Mouse (Mus musculus) gastrocnemius, adult 8-10 months (tissue): ENCODE measurements around the gene Foxo6. TPM values are rescaled to one million over a fixed set of nuclear protein-coding genes. Genes with fewer than 3 reads are reported as not detected.

Experiments
- DNase-seq, 2 experiments: peaks; one replicate each; pipeline ENCODE4 v3.0.0; 2022; ENCODE audit warnings: low spot score in 2 of 2
- total RNA-seq, 4 experiments: library from RNA; stranded (reverse); gene quantifications; 2 replicates each; pipeline ENCODE4 v1.2.4; 2022

Gene Foxo6
- total RNA-seq: 1 to 10 TPM; 2.8 to 4.6 (median 3.9) TPM

DNA sequence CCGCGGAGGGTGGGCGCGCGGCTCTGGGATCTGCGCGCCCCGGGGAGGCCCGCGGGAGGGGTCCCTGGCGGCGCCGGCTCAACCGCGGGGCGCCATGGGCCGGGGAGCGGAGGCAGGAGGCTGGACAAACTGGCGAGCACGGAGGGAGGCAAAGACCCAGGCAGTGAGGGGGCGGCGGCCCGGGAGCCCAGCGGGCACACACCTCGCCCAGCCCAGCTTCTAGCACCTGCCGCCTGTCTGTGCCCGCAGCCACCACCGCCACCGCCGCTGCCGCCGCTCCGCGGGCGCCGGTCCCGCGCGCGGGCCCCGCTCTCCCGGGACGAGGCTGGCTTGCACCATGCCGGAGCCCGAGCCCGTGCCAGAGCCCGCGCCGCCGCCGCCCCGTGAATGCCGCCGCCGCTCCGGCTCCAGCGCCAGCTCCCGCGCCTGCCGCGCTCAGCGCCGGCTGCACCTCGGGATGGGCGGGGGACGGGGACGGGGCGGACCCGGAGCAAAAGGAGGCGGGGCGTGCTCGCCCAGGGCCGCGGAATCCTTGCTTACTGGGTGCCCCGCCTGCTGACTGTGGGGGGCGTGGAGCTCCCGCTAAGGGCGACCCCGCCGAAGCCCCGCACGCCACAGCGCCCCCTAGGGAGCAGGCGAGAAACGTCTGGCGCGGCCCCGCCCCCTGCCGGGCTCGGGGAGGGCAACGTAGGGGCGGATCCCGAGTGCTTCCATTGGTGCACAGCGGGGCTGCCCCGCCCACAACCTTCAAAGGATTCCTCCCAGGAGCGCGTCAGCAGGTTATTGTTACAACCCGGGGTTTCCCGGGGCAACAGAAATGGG, at the start of gene Foxo6:
Gene Foxo6, minus strand, starts transcription at position 60 of the 822 bp plus-strand sequence.
- DNase-seq: peak; percentile 97 to 98

DNA sequence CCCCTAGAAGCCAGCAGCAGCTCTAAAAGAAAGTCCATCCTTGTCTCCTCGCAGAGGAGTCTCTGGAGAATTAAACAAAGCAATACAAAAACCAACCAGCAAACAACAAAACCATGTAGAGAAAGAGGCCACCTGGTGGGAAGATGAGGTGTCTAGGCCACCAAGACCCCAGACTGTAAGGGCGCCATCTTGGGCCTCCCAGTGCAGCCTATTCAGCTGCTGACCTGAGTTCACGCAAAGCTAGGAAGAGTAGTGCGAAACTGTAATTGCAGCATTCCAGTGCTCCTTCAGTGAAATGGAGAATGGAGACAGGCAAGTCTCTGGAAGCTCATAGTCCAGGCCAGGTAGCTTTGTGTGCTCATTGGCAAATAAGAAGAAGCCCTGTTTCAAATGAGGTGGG, 47.2 kb upstream of the Foxo6 start:
- DNase-seq: no peak

DNA sequence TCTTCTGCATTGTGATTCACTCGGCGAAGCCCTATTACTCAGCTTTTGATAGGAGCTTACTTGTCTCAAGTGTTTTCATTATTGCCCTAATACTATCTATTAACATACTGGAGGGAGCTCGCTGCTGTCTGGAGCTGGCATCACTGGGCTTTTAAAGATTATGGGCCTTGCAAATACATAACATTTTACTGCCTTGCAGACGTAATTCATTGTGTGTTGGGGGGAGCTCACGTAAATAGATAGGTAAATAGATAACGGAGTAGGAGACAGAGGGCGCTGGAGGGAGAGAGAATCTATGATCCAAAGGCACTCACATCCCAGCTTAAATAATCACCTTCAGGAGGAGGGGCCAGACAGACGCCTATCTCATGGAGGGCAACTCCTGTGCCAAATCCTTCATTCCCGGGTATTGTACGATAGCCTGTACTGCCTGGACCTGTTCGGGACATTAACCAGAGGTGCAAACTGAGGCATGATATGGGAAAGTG, 45.8 kb upstream of the Foxo6 start:
- DNase-seq: no peak

DNA sequence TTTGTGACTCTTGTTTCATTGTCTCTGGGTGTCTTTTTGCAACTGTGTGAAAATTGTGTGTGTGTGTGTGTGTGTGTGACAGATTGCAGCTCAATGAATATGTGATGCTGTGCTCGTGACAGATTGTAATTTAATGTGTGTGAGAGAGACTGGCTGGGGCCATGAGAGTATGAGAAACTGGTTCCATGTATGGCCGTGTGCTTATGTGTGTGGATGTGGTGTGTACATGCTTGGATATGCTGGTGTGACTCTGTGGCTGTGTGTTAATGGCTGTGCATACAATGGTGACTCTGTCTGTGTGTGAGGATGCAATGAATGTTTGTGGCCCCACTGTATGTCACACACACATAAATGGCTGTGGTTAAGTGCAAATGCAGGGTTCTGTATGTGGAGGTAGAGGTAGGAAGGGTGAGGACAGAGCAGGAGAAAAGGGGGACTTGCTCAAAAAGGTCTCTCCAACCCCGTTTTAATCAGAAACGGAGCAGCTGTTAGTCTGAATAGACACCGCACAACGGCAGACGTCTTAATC, 45.3 kb upstream of the Foxo6 start:
- no peak for DNase-seq

DNA sequence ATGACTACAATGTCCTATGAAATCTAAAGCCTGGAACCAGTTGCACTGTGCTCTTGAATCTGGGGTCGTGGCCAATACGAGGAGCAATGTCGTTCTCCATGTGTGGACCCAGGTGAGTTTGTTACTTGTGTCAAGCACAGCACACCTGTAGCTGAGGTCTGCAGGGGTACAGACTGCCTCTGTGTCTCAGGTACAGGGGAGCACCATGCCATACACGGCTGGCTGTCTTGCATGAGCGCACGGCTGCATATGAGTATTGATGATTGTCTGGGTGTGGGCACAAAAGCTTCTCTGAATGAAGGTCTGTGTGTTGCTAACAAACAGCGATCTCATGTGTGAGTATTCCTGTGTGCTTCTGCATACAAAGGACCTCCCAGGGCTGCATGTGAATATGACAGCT, 44.8 kb upstream of the Foxo6 start:
- no peak for DNase-seq

DNA sequence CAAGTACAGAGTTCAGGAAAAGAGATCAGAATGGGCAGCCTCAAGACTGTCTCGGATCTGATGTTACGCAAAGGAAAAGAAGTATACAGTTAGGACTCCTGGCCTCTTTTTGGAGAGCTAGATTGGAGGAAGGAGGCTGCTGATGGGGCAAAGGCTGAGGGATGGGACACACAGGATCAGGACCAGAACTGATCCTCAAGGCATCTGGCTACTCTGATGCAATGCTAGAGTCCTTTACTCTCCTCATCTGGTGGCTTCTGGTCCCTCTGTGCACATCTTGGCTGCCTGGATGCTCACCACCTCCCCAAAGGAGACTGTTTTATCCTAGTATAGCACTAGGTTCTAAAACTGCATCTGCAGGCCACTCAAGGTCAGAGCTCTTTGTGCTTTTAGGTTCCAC, 44.4 kb upstream of the Foxo6 start:
- DNase-seq: no peak

DNA sequence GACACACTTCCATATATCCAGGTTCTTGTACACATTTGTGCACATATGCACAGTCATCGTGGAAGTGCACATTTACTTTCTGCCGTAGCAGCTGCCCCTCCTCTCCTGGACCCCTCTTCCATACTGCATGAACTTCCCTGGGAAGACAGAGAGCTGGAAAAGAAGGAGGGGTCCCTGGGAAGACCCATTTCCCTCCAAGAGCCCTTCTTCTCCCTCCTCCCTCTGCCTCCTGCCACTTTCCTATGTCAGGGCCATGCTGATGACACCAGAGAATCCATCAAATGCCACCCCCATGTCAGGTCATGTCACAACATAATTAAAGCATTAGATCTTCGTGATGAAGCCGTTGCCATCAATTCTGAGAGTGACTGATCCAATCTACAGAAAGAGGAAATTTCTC, 38.6 kb upstream of the Foxo6 start:
- no peak for DNase-seq

DNA sequence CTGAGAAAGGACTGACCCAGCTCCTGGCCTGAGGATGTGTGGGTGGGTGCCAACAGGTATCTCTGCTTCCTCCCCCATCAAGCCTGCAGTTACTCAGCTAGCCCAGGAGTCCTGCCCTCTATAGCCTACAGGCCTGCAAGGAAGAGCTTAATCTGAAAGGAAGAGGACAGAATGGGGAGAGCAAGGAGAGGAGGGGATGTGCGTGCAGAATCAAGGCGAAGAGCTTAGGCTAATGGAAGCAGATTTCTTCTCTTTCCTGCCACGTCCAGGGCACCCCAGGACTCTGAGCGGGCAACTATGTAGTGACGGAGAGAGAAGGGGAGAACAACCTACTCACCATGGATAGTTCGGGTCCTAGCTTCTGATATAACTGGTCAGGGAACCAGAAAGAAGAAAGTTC, 37.9 kb upstream of the Foxo6 start:
- no peak for DNase-seq

DNA sequence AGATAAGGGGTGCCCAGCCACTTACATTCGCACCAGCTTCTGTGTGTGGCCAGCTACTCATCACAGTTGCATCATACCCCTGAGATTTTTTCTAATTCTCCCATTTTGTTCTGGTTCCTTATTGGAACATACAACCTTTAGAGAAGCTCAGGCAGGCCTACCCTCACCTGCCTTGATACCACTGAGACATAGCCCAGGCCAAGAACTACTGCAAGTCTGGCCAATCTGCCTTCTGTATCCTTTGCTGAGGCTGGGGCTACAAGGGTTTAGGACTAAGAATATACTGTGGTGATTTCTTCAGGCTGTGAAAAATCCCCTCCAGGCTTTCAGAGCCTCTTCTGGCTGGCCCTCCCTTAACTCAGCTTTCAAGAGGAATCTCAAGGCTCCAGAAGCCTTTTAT, 36.7 kb upstream of the Foxo6 start:
- no peak for DNase-seq

DNA sequence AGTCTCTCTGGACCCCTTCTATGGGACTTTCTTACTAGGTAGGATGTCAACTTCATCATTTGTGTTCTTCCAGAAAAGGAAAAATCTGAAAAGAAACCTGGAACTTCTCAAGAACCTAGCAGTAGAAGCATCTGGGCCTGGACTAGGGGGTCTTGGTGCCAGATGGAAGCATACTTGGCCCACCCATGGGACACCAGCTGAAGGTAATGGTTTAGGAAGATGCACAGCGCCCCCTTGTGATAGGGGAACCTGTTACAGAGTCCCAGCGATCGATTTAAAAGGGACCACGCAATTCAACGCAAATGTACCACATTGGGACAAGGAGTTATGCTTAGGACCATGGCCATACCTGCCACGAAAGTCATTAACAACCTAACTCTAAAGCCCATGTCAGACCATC, 36.0 kb upstream of the Foxo6 start:
- peak; percentile 31 to 41 for DNase-seq

DNA sequence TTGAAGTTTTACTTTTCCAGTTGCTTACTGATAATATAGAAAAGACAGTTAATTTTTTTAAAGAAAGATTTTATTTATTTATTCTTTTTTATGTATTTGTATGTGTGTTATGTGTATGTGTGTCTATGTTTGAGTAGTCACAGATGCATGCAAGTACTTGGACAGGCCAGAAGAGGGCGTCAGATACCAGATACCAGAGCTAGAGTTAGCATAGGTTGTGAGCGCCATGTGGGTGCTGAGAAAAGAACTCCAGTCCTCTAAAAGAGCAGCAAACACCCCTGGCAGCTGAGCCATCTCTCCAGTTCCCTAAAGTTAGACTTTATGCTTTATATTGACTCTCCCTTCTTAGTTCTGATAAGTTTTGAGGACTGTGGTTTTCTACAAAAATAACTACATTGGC, 30.4 kb upstream of the Foxo6 start:
- DNase-seq: no peak

DNA sequence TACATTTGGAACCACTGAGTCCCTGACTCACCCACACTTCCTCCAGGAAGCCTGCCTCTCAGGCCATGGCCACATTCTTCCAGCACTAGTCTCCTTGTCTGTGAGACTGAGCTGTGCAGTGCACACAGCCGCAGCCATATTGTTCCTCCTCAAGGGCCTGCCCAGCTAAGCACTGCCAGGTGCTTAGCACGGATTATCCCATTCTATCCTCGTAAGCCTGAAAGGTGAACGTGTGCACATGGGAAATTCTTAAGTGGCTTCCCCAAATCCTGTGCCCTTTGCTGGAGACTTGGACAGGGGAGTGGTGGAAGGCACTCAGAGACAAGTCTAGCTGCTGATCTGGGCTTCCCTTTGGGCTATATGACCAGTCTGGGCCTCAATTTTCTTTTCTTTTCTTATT, 29.6 kb upstream of the Foxo6 start:
- no peak for DNase-seq

DNA sequence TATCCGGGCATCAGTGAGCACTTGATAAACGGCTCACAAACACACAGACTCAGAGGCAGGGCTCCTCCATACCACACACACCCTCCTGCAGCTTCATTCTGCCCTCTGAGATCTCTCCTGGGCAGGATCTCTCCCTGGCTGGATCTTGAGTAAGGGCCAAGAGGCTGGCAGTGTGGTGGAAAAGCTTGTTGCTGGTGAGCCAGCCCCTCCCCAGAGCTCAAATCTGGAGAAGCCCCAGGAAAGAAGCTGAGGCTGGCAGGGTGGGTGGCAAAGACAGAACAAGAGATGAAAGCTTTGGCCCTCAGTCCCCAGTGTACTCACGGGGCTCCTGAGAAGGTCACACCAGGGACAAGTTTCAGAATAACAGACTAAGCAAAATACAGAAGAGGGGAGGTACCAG, 27.4 kb upstream of the Foxo6 start:
- DNase-seq: no peak

DNA sequence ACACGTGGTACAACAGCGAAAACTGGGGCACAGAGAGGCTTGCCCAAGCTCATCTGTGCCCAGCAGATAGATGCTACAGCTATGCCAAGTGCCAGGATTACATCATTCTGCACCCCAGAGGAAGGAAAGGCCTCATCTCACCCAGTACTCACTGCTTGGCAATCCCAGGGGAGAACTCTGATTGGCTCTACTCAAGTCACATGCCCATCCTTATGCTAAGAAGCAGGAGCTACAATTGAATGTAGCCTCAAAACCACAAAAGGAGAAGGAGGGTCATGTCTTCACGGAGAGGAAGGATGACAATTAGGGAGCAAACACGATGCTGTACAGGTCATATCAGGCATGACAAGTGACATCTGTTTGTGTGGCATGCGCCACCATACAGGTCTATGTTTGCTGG, 26.2 kb upstream of the Foxo6 start:
- no peak for DNase-seq

DNA sequence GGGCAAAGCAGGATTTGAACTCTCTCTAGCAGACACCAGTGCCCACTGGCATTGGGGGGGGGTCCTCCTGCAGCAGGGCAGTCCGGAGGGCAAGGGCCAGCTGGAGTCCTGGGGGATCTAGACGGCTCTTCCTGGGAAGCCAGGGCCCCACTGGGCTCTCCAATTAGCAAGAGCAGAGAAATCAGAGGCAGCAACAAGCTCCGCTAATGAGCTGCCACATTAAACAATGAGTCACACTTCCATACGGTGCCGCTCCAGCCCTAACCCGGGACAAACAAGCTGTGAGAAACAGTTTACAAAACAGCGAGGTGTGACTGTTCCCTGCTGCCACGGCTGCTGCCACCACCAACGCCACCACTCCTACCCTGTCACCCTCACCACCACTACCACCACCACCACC, 17.4 kb upstream of the Foxo6 start:
- no peak for DNase-seq

DNA sequence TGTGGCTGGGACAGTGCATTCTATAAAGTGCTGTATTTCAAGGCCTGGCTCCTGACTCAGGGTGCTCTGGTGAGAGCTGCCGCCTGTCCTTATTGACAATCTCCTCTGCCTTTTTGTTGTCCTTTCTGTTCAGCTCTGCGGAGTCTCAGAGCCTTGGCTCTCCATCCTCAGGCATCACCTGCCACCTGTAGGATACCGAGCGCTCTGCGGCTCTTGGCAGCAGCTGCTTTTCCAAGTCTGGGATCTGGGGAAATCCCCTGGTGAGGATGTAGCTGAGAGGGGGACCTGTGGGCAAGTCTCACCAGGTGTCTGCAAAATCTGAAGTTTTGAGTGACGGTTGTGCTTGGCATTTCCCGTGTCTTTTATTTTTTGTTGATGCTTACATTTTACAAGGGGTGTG, 12.1 kb upstream of the Foxo6 start:
- DNase-seq: no peak

DNA sequence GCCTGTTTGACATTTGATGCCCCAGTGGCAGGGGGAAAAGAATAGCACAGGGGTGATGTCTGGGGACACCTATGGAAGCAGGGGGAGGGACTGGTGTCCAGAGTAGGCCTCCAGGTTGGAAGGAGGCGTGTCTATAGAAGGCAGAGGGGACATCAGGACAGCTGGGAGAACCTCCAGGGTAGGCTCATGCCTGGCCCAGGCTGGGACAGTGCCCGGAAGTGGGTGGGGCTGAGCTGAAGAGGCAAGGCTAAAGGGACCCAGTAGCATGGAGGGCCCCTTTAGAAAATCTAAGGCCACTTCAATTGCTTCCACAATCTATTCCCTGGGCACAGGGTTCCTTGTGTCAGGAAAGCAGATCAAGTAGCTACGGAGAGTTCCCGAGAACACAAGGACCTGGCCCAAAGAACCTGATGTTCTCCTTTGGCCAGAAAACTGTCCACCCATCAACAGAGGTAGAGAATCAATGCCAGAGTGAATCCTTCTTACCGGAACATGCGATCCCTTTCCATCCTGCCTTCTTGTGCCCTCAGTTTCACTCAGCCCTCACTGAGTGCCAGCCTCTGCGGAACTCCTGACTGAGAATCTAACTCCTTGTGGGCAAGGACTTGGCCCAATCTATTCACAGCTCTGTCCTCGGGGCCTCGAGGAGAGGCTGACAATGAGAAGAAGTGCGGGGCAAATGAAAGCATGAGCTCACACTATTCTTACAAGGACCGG, 4.1 kb upstream of the Foxo6 start:
- DNase-seq: peak; percentile 75 to 89

DNA sequence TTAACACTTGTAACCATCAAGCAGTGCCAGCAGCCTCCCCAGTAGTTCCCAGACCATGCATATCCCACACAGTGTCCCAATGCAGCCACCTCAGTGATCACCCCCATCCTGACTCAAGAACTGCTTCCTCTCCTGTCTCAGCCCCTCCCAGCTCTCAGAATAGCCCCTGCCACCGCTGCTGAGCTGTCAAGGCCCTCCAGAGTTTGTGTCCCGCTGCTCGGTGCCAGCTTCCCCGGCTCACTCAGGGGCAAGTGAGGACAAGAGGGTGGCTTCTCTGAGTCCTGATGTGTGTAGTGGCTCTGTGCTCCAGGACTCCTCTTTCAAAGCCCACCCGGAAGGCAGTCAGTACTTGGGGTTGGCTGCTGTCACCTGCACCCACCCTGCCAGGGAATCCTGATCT, 3.3 kb upstream of the Foxo6 start:
- peak in 1 of 2 experiments; percentile 73 for DNase-seq

DNA sequence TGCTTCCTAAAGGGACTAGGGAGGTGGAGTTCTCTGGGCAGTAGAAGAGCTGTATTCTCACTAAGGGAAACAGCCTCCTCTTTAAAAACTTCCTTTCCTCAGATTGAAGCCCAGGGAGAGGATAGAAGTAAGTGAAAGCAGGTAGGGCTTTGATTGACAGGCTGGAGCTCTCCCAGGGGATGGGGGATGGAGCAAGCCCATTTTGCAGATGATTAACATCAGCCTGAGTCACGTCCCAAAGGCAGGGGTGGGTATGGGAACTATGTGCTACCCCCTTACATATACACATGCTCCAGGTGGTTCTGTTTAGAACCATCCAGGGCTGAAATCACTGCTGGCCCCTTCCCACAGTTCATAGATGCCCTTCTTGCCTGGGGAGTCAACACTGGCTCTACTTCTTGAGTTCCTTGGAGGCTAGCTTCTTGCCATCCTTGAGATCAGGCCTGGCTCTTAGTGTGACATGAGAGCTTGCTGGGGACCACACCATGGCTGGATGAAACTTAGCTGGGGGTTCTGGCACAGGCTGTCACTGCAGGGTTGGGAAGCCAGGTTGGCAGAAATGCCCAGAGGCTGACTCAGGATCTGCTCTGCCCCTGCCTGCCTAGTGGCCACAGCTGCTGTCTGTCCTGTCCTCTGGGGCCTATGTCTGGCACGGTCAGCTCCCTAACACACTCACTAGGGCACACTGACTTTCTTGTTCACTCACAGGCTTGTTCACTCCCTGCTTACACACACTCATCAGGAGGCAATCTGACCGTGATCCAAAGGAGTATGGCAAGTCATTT, 2.2 kb upstream of the Foxo6 start:
- peak; percentile 45 to 74 for DNase-seq

DNA sequence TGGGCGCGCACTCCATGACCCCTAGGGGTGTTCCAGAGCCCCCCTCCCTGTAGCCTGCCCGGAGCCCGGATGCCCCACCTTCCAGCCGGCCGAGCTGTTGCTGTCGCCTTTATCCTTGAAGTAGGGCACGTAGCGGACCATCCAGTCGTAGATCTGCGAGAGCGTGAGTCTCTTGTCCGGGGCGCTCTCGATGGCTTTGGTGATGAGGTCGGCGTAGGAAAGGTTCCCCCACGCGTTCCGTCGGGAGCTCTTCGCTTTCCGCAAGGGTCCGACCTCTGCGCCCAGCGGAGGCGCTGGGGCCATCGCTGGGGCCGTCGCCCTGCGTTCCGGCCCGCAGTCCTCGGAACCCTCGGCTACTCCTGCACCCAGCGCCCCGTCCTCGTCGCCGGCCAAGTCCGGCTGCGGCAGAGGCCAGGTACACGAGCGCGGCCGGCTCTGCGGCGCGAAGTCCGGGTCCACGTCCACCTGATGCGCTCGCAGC, 348 bp downstream of the Foxo6 start:
- DNase-seq: no peak

DNA sequence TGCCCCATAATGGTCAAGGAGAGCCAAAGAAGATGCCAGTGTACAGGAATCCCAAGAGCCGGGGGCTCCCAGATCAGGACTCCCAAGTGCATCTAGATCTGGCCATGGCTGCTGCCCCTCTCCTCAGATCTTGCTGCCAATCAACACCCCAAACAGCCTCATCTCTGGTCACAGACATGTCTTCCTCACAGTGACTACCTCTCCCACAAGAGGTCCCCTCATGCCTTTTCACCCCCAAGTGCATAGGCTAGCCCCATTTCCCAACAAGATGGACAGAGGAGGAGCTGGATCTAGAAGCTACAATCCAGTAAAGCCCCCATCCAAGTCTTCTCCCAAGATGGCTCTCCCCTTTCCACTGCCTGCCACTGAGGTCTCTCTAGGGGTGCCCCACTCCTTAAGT, 1.4 kb downstream of the Foxo6 start:
- DNase-seq: no peak

DNA sequence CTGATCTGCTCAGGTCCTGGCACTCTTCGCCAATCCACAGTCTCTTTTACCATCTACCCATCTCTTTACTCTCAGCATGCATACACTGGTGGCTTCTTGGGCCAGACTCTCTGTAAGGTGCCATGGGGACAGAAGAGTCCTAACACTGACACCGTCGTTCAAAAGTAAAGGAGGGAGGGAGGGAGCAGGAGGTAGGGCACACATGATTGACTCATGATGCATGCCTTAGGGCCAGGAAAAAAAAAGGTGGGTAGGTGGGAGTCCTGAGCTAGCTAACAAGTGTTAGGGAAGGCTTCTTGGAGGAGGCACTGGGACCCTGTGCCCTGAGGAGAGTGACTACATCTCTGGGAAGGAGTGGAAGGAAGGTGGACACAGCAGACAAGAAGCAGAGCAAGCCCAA, 1.9 kb downstream of the Foxo6 start:
- DNase-seq: no peak
